Mouse (Mus musculus) G1E (cell line): Measurements from ENCODE around the gene Brms1. TPM values are rescaled to one million over a fixed set of nuclear protein-coding genes. Genes with fewer than 3 reads are reported as not detected.

ENCODE experiments used
- ATAC-seq: 2 replicates; pipeline ENCODE4 v1.8.0; 2016; ENCODE audit warnings: mild to moderate bottlenecking; ENCODE audit not compliant: insufficient number of reproducible peaks, poor library complexity, low FRiP score, severe bottlenecking; ENCODE audit errors: extremely low read depth
- DNase-seq: peaks from one replicate; pipeline ENCODE4 v3.0.0; 2012; ENCODE audit warnings: low spot score
- H3K27me3 ChIP-seq: 2 replicates; pipeline ENCODE4 v1.6.1; 2012; ENCODE audit warnings: mild to moderate bottlenecking, low read length, inconsistent platforms; ENCODE audit not compliant: insufficient read depth
- H3K36me3 ChIP-seq: replicated peaks from 2 replicates; pipeline ENCODE3; 2012; ENCODE audit warnings: mild to moderate bottlenecking, inconsistent platforms
- H3K4me1 ChIP-seq: 2 replicates; pipeline ENCODE4 v1.6.1; 2012; ENCODE audit warnings: low read depth, low read length, inconsistent platforms, mixed read lengths; ENCODE audit not compliant: insufficient read depth
- H3K4me3 ChIP-seq: 2 replicates; pipeline ENCODE4 v1.5.1; 2012; ENCODE audit warnings: low read depth, mild to moderate bottlenecking, inconsistent platforms, low read length, moderate library complexity, mixed read lengths
- H3K9me3 ChIP-seq: replicated peaks from 2 replicates; pipeline ENCODE4 v1.6.1; 2012; ENCODE audit warnings: inconsistent platforms
- CTCF ChIP-seq: IDR thresholded peaks from 2 replicates; pipeline ENCODE4 v1.5.1; 2012; ENCODE audit warnings: low read depth, low read length, inconsistent platforms, mixed read lengths
- GATA1 ChIP-seq: IDR thresholded peaks from 2 replicates; pipeline ENCODE4 v1.6.1; 2012; ENCODE audit warnings: borderline replicate concordance, low read length, inconsistent platforms, mixed read lengths
- GATA2 ChIP-seq: IDR thresholded peaks from 2 replicates; pipeline ENCODE4 v1.6.1; 2012; ENCODE audit warnings: low read depth, low read length, inconsistent platforms, borderline replicate concordance
- POLR2AphosphoS5 ChIP-seq: IDR thresholded peaks from 2 replicates; pipeline ENCODE4 v1.6.1; 2012; ENCODE audit warnings: low read depth, low read length, inconsistent platforms; ENCODE audit not compliant: insufficient replicate concordance
- TAL1 ChIP-seq: conservative IDR thresholded peaks from 2 replicates; pipeline ENCODE4 v1.6.1; 2012; ENCODE audit warnings: low read depth, low read length, inconsistent platforms, mixed read lengths
- polyA plus RNA-seq: library from polyadenylated mRNA; stranded (reverse); fragments of >175 nt; gene quantifications from 2 replicates; pipeline ENCODE4 v1.2.3, GENCODE M21; 2012
- total RNA-seq, 2 experiments: library from RNA; stranded (forward) in 1 of 2; stranded (reverse) in 1 of 2; fragments of 200-1000 nt in 1 of 2; fragments of >200 nt in 1 of 2; fragmentation: Nextera tagmentation in 1 of 2; gene quantifications; 2 replicates each; pipeline ENCODE4 v1.2.3; 2014 to 2017

The Brms1 gene
- total and polyA plus RNA-seq, 3 experiments, result 15.4 to 88.7 (median 18.8) TPM

GRCm38 (mm10) chr19:5052853-5053252 lies 11.7 kb downstream of the Brms1 start:
- peaks cover 47% of the 10 kb centered on the region for H3K36me3 ChIP-seq
- no peak for TF ChIP-seq GATA1
- TF ChIP-seq CTCF, result no peak
- TF ChIP-seq GATA2, result no peak
- TF ChIP-seq TAL1, result no peak
- TF ChIP-seq POLR2AphosphoS5, result no peak
- DNase-seq (no peak), ATAC-seq (no peak)
- H3K4me1 ChIP-seq, result peaks cover 11% of the 10 kb centered on the region
- H3K4me3 ChIP-seq, result no peak overlapping the region
- no peaks in the 10 kb centered on the region for H3K9me3 ChIP-seq
- peaks cover 16% of the 10 kb centered on the region for H3K27me3 ChIP-seq

GRCm38 (mm10) chr19:5053909-5054308 lies 12.8 kb downstream of the Brms1 start:
- peaks cover 20% of the 10 kb centered on the region for H3K27me3 ChIP-seq

GRCm38 (mm10) chr19:5056251-5056650 lies 15.1 kb downstream of the Brms1 start:
- H3K4me1 ChIP-seq, result peaks cover 42% of the 10 kb centered on the region
- DNase-seq (no peak), ATAC-seq (no peak)
- no peak overlapping the region for H3K4me3 ChIP-seq
- peaks cover 13% of the 10 kb centered on the region for H3K36me3 ChIP-seq
- no peak for TF ChIP-seq TAL1
- no peak for TF ChIP-seq GATA1
- TF ChIP-seq POLR2AphosphoS5, result no peak
- TF ChIP-seq CTCF, result no peak
- no peak for TF ChIP-seq GATA2
- H3K27me3 ChIP-seq, result peaks cover 20% of the 10 kb centered on the region
- no peaks in the 10 kb centered on the region for H3K9me3 ChIP-seq

More at GRCm38 (mm10) chr19:5053909-5054308, 12.8 kb downstream of the Brms1 start:
- TF ChIP-seq CTCF (peak; percentile 97), POLR2AphosphoS5 (no peak)
- DNase-seq (peak; percentile 70), ATAC-seq (no peak)
- Histone ChIP-seq H3K9me3 (no peaks in the 10 kb centered on the region), H3K4me1 (peaks cover 22% of the 10 kb centered on the region), H3K4me3 (no peak overlapping the region), H3K36me3 (peaks cover 36% of the 10 kb centered on the region)

GRCm38 (mm10) chr19:5057876-5058775 lies 17.0 kb downstream of the Brms1 start:
- Histone ChIP-seq H3K4me3 (no peak overlapping the region), H3K36me3 (peaks cover 4% of the 10 kb centered on the region), H3K9me3 (no peaks in the 10 kb centered on the region), H3K27me3 (peaks cover 25% of the 10 kb centered on the region), H3K4me1 (peaks cover 44% of the 10 kb centered on the region)
- TF ChIP-seq CTCF (no peak), POLR2AphosphoS5 (no peak), GATA1 (no peak), GATA2 (no peak), TAL1 (no peak)
- ATAC-seq (no peak), DNase-seq (no peak)

- H3K9me3 ChIP-seq, result no peaks in the 10 kb centered on the region
- H3K36me3 ChIP-seq, result peaks cover 4% of the 10 kb centered on the region
- H3K27me3 ChIP-seq, result peaks cover 25% of the 10 kb centered on the region
- H3K4me3 ChIP-seq, result no peak overlapping the region; the same call in 1 of the 2 replicates
- TF ChIP-seq TAL1, result no peak
- no peak for TF ChIP-seq CTCF
- no peak for TF ChIP-seq GATA1
- no peak for TF ChIP-seq GATA2
- no peak for TF ChIP-seq POLR2AphosphoS5
- ATAC-seq, result no peak
- no peak for DNase-seq
- peaks cover 39% of the 10 kb centered on the region for H3K4me1 ChIP-seq
Observed at GRCm38 (mm10) chr19:5058801-5059771, 17.9 kb downstream of the Brms1 start.
